In the genomic region with DNA sequence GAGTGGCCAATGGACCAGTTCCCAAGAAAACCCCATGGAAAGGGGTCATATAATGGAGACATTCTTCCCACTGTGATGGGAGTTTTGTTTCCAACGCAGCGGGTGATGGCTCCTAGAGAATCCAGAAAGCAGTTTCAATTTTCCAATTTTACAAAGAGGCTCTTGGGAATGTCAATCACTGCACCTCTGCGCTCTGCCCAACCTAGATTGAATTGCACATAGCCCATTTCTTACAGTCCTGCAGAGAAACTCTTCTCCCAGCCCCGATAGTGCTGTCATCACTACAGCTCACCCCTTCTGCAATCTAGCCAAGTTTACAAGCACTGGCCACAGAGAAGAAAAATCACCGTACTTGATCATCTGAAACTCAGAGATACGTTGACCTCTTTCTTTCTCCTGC, we compare ENCODE assay signal across 15 mouse cellular contexts.
"Had no signal": no experiment of that assay in that cellular context is flagged by ENCODE, and none has a peak within 500 bp of the region (broad histone marks: within the 10 kb centered on the region; RNA-seq: fewer than 3 reads in every experiment).

No protein-coding gene starts in this region.

- H3K9me3 ChIP-seq: limb, embryonic 12.5 days; liver, embryonic 13.5 days; lung, embryonic 15.5 days; megakaryocyte, embryonic 14.5 days; stomach, embryonic 15.5 days had no signal

- H3K27me3 ChIP-seq: liver, embryonic 13.5 days; lung, embryonic 15.5 days; stomach, embryonic 15.5 days had no signal

- H3K27ac ChIP-seq: limb, embryonic 12.5 days; liver, embryonic 13.5 days; lung, embryonic 15.5 days; macrophage; stomach, embryonic 15.5 days had no signal

- ATAC-seq: liver, postnatal 0 days; midbrain, embryonic 16.5 days had no signal

- H3K9ac ChIP-seq: limb, embryonic 12.5 days; liver, embryonic 13.5 days; liver, postnatal 0 days; lung, embryonic 15.5 days; stomach, embryonic 15.5 days had no signal

- H3K4me3 ChIP-seq: limb, embryonic 12.5 days; liver, embryonic 13.5 days; lung, embryonic 15.5 days; megakaryocyte, embryonic 14.5 days; stomach, embryonic 15.5 days had no signal

- DNase-seq: kidney, postnatal 25 days; liver; liver, embryonic 13.5 days; liver, postnatal 0 days; lung, postnatal 14 days; right cerebral cortex, postnatal 14 days; thymus, adult 2 months; thymus, postnatal 25 days had no signal

- H3K36me3 ChIP-seq: limb, embryonic 12.5 days; liver, embryonic 13.5 days; lung, embryonic 15.5 days; stomach, embryonic 15.5 days had no signal

- H3K4me2 ChIP-seq: limb, embryonic 12.5 days; liver, embryonic 13.5 days; lung, embryonic 15.5 days; midbrain, embryonic 11.5 days; stomach, embryonic 15.5 days had no signal

- H3K4me1 ChIP-seq: limb, embryonic 12.5 days; liver, embryonic 13.5 days; lung, embryonic 15.5 days; megakaryocyte, embryonic 14.5 days; stomach, embryonic 15.5 days had no signal
